Mouse (Mus musculus) megakaryocyte, embryonic 14.5 days (primary cell): ENCODE results near the gene Afg3l1. TPM values are rescaled to one million over a fixed set of nuclear protein-coding genes. Genes with fewer than 3 reads are reported as not detected.
"Not testable (repeated sequence)": the region's sequence is repeated elsewhere in the genome, so short reads cannot be mapped to it uniquely, and the experiment has no call there.

Source experiments
- H3K27me3 ChIP-seq: replicated peaks from 2 replicates; pipeline ENCODE3; 2012; ENCODE audit warnings: inconsistent platforms
- H3K36me3 ChIP-seq: replicated peaks from 2 replicates; pipeline ENCODE3; 2012; ENCODE audit warnings: low read length, inconsistent platforms, mixed read lengths
- H3K4me1 ChIP-seq: 2 replicates; pipeline ENCODE4 v1.6.1; 2012; ENCODE audit warnings: inconsistent platforms
- H3K4me3 ChIP-seq: replicated peaks from 2 replicates; pipeline ENCODE3; 2012; ENCODE audit warnings: moderate library complexity, mild to moderate bottlenecking, inconsistent platforms
- H3K9me3 ChIP-seq: 2 replicates; pipeline ENCODE4 v1.6.1; 2012; ENCODE audit warnings: inconsistent platforms
- FLI1 ChIP-seq: IDR thresholded peaks from 2 replicates; pipeline ENCODE4 v1.6.1; 2012; ENCODE audit warnings: low read length, inconsistent platforms, mixed read lengths
- GATA1 ChIP-seq: IDR thresholded peaks from 3 replicates; pipeline ENCODE4 v1.6.1; 2012; ENCODE audit warnings: mixed read lengths, low read length, inconsistent platforms, borderline replicate concordance
- polyA plus RNA-seq: library from polyadenylated mRNA; stranded (reverse); fragments of >175 nt; gene quantifications from 2 replicates; pipeline ENCODE4 v1.2.3, GENCODE M21; 2012; ENCODE audit warnings: low replicate concordance; ENCODE audit not compliant: insufficient read depth

Gene Afg3l1
- polyA plus RNA-seq, 1 experiment = 20.1 TPM

DNA sequence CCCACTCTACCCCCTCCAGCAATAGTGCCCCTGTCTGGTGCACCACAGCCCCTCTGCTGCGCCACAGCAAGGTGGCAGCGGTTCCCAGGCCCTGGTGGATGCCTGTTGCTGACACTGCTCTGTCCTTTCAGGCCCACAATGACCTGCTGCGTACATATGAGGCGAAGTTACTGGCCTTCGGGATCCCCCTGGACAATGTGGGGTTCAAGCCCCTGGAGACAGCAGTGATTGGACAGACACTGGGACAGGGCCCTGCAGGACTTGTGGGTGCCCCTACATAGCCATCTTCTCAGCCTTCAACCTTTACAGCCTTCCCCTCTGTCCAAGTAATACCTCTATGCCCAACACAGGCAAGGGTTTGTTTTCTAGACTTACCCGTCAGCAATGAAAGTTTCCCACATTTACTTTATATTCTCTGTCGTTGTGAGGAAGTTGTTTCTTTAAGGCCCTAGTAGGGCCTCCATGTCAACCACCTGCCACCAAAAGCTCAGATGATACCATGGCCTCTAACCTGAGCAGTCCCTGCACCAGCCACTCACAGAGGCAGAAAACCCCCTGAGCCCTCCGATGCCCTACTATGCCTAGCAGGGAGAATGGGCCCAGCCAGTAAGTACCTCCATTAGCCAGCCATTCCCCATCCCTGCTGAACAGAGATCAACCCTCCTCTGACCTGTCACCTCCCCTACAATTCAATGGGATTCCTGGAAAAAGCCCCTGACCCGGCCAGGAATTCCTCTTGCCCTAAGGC is 58.7 kb downstream of the Afg3l1 start:
- Histone ChIP-seq H3K4me1 (no peaks in the 10 kb centered on the region), H3K9me3 (no peaks in the 10 kb centered on the region), H3K27me3 (peaks cover 11% of the 10 kb centered on the region), H3K4me3 (no peak overlapping the region), H3K36me3 (peaks cover 55% of the 10 kb centered on the region)
- TF ChIP-seq GATA1 (no peak), FLI1 (no peak)

DNA sequence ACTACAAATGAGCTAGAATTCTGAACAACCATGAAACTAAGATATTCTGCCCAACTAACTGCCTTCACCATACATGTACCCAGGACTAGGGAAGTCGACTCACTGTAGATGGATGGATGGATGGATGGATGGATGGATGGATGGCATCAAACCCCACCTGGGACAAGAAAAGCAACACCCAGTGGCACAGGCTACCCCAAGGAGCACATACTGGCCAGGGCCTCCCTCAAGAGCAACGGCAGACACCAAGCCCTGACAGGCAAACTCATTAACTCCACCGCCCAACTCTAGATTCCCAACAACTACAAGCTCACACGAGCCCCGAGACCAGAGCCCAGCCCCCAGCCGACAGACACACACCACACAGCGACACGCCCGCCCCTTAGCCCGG is 59.3 kb downstream of the Afg3l1 start:
- TF ChIP-seq FLI1 = no peak
- no peak for TF ChIP-seq GATA1

DNA sequence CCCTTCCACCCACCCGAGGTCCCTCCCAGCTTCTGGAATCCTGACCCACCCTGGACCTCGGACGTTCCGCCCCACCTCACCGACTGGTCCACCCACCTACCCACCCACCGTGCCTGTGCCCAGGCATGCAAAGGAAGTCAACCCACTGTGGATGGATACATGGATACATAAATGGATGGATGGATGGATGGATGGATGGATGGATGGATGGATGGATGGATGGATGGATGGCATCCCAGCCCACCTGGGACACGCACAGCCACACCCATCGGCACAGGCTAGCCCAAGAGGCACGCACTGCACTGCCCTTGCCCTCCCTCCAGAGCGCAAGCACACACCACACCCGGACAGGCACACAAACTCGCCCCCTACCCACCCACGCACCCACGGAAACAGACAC is 59.9 kb downstream of the Afg3l1 start:
- Histone ChIP-seq H3K27me3 (peaks cover 11% of the 10 kb centered on the region), H3K36me3 (peaks cover 43% of the 10 kb centered on the region)
- H3K9me3 ChIP-seq, H3K4me1 ChIP-seq, H3K4me3 ChIP-seq: not testable (repeated sequence)

More for the DNA sequence above, 59.3 kb downstream of the Afg3l1 start:
- H3K9me3 ChIP-seq = no peaks in the 10 kb centered on the region
- H3K36me3 ChIP-seq = peaks cover 49% of the 10 kb centered on the region
- peaks cover 11% of the 10 kb centered on the region for H3K27me3 ChIP-seq
- no peak overlapping the region for H3K4me3 ChIP-seq
- H3K4me1 ChIP-seq = no peaks in the 10 kb centered on the region

Other genes with a start within 250 kb of the Afg3l1 start
- gene Spata2l, start 241.7 kb upstream of the Afg3l1 start, polyA plus RNA-seq = 5.3 and 6.1 TPM in 2 replicates
- gene Zfp276, start 223.7 kb upstream of the Afg3l1 start, polyA plus RNA-seq = 5.0 and 11.6 TPM in 2 replicates
- gene Vps9d1, start 223.6 kb upstream of the Afg3l1 start, polyA plus RNA-seq = 49.9 and 179 TPM in 2 replicates
- 16.5 and 24.3 TPM in 2 replicates for gene Fanca, start 159.3 kb upstream of the Afg3l1 start, polyA plus RNA-seq
- gene Spire2, start 145.2 kb upstream of the Afg3l1 start, polyA plus RNA-seq = 0.47 TPM in 1 of 2 replicates, not detected in the other
- gene Tcf25, start 104.2 kb upstream of the Afg3l1 start, polyA plus RNA-seq = 41.1 and 108 TPM in 2 replicates
- gene Mc1r, start 70.8 kb upstream of the Afg3l1 start, polyA plus RNA-seq = 1.1 TPM in 1 of 2 replicates, not detected in the other
- 123 and 178 TPM in 2 replicates for gene Tubb3, start 66.5 kb upstream of the Afg3l1 start, polyA plus RNA-seq
- 20.7 and 47.5 TPM in 2 replicates for gene Def8, start 54.4 kb upstream of the Afg3l1 start, polyA plus RNA-seq
- not detected in 2 replicates for gene Dbndd1, start 37.6 kb downstream of the Afg3l1 start, polyA plus RNA-seq
- 3.7 and 21.3 TPM in 2 replicates for gene Gas8, start 40.9 kb downstream of the Afg3l1 start, polyA plus RNA-seq
- gene Rhou, start 176.0 kb downstream of the Afg3l1 start, polyA plus RNA-seq = 0.11 TPM in 1 of 2 replicates, not detected in the other